Mouse (Mus musculus) liver, adult 2 months (tissue): Measurements from ENCODE around the gene Calcrl. TPM values are rescaled to one million over a fixed set of nuclear protein-coding genes. Genes with fewer than 3 reads are reported as not detected.

ENCODE experiments used
- DNase-seq: peaks from one replicate; pipeline ENCODE4 v3.0.0-alpha.2; 2011; ENCODE audit warnings: low read depth, low spot score; ENCODE audit errors: extremely low read depth
- H3K27ac ChIP-seq: fragments of 200-500 bp; replicated peaks from 2 replicates; pipeline ENCODE4 v1.5.1; 2012; ENCODE audit warnings: low read depth, mild to moderate bottlenecking, control low read depth, inconsistent platforms, low read length; ENCODE audit not compliant: insufficient read depth
- H3K27me3 ChIP-seq: fragments of 200-500 bp; 2 replicates; pipeline ENCODE4 v1.6.1; 2012; ENCODE audit warnings: mild to moderate bottlenecking, moderate library complexity, low read length, inconsistent platforms; ENCODE audit not compliant: control insufficient read depth, insufficient read depth
- H3K36me3 ChIP-seq: fragments of 200-500 bp; 2 replicates; pipeline ENCODE4 v1.6.1; 2012; ENCODE audit warnings: low read length, inconsistent platforms; ENCODE audit not compliant: control insufficient read depth, insufficient read depth
- H3K4me1 ChIP-seq: fragments of 200-500 bp; 2 replicates; pipeline ENCODE4 v1.6.1; 2011; ENCODE audit warnings: low read length; ENCODE audit not compliant: control insufficient read depth, insufficient read depth
- H3K4me3 ChIP-seq: fragments of 200-500 bp; 2 replicates; pipeline ENCODE4 v1.5.1; 2011; ENCODE audit warnings: low read depth, mild to moderate bottlenecking, control low read depth, low read length, moderate library complexity; ENCODE audit not compliant: insufficient read depth
- H3K79me2 ChIP-seq: fragments of 200-500 bp; 2 replicates; pipeline ENCODE4 v1.6.1; 2012; ENCODE audit warnings: inconsistent platforms, mild to moderate bottlenecking, low read length, moderate library complexity; ENCODE audit not compliant: control insufficient read depth, insufficient read depth
- H3K9ac ChIP-seq: fragments of 200-500 bp; 2 replicates; pipeline ENCODE4 v1.6.1; 2012; ENCODE audit warnings: low read depth, mild to moderate bottlenecking, control low read depth, inconsistent platforms, low read length
- CTCF ChIP-seq: fragments of 200-500 bp; IDR thresholded peaks from 2 replicates; pipeline ENCODE4 v1.5.1; 2011; ENCODE audit warnings: low read depth, low read length, control low read depth
- POLR2A ChIP-seq: fragments of 200-500 bp; IDR thresholded peaks from 2 replicates; pipeline ENCODE4 v1.6.1; 2011; ENCODE audit warnings: low read length, control low read depth; ENCODE audit not compliant: insufficient read depth; ENCODE audit errors: extremely low read depth
- WGBS: fragments of 180-500 bp; shearing (Covaris S2); methylation state at CpG from one replicate; pipeline ENCODE4 v1.1.7; 2018; 5-methylcytosine and 5-hydroxymethylcytosine counted together
- polyA plus RNA-seq: library from polyadenylated mRNA; depleted of rRNA; stranded (reverse); fragments of >200 nt; gene quantifications from 2 replicates; pipeline ENCODE4 v1.2.3, GENCODE M21; 2012; rRNA removed
- total RNA-seq: library from RNA; depleted of rRNA; stranded (reverse); fragments of >200 nt; gene quantifications from 2 replicates; pipeline ENCODE4 v1.2.3, GENCODE M21; 2014; rRNA removed

Calcrl gene
- total RNA-seq (28.5 and 31.3 TPM in 2 replicates), polyA plus RNA-seq (3.7 and 7.5 TPM in 2 replicates)

- WGBS: 2% methylated on average over 10 of the region's 10 CpGs
- Histone ChIP-seq H3K27ac (peak within 1 kb of the TSS; percentile 75), H3K79me2 (no peaks in the 10 kb centered on the region), H3K4me3 (peak within 1 kb of the TSS; percentile 62), H3K4me1 (peaks cover 2% of the 10 kb centered on the region), H3K9ac (peak within 1 kb of the TSS; percentile 53), H3K36me3 (no peaks in the 10 kb centered on the region; the same call in 1 of the 2 replicates), H3K27me3 (no peaks in the 10 kb centered on the region)
- TF ChIP-seq CTCF (no peak), POLR2A (peak; percentile 82)
- DNase-seq: peak; percentile 56
Observed at GRCm38 (mm10) chr2:84425138-84425537, at the start of gene Calcrl. Gene Calcrl (minus strand): TSS chr2:84425411.

GRCm38 (mm10) chr2:84474651-84475050, 49.4 kb upstream of the Calcrl start:
- WGBS: 60% methylated on average over 6 of the region's 6 CpGs
- no peak for DNase-seq
- H3K36me3 ChIP-seq: no peaks in the 10 kb centered on the region
- no peaks in the 10 kb centered on the region for H3K27me3 ChIP-seq
- TF ChIP-seq POLR2A: no peak
- no peak for TF ChIP-seq CTCF
- H3K27ac ChIP-seq: peak overlapping the region; percentile 17; the same call in 1 of the 2 replicates
- peaks cover 2% of the 10 kb centered on the region; the same call in 1 of the 2 replicates for H3K4me1 ChIP-seq
- no peak overlapping the region for H3K9ac ChIP-seq
- H3K79me2 ChIP-seq: no peaks in the 10 kb centered on the region
- no peak overlapping the region for H3K4me3 ChIP-seq

GRCm38 (mm10) chr2:84473941-84474530, 48.8 kb upstream of the Calcrl start:
- Histone ChIP-seq H3K36me3 (no peaks in the 10 kb centered on the region), H3K9ac (no peak overlapping the region), H3K27ac (peak overlapping the region; percentile 17), H3K27me3 (no peaks in the 10 kb centered on the region), H3K79me2 (no peaks in the 10 kb centered on the region), H3K4me1 (peaks cover 2% of the 10 kb centered on the region; the same call in 1 of the 2 replicates), H3K4me3 (no peak overlapping the region)
- 72% methylated on average over 14 of the region's 14 CpGs for WGBS
- no peak for DNase-seq
- no peak for TF ChIP-seq CTCF
- no peak for TF ChIP-seq POLR2A

GRCm38 (mm10) chr2:84467391-84467790, 42.2 kb upstream of the Calcrl start:
- no peaks in the 10 kb centered on the region; the same call in 1 of the 2 replicates for H3K79me2 ChIP-seq

GRCm38 (mm10) chr2:84464956-84465355, 39.7 kb upstream of the Calcrl start:
- H3K36me3 ChIP-seq: no peaks in the 10 kb centered on the region
- H3K4me3 ChIP-seq: no peak overlapping the region
- H3K4me1 ChIP-seq: no peaks in the 10 kb centered on the region
- no peaks in the 10 kb centered on the region; the same call in 1 of the 2 replicates for H3K79me2 ChIP-seq
- TF ChIP-seq POLR2A: no peak
- no peak for TF ChIP-seq CTCF
- no peak overlapping the region for H3K27ac ChIP-seq
- H3K27me3 ChIP-seq: no peaks in the 10 kb centered on the region
- 45% methylated on average over 7 of the region's 7 CpGs for WGBS
- DNase-seq: no peak
- no peak overlapping the region for H3K9ac ChIP-seq

More at GRCm38 (mm10) chr2:84467391-84467790, 42.2 kb upstream of the Calcrl start:
- TF ChIP-seq CTCF: no peak
- no peak for TF ChIP-seq POLR2A
- WGBS: 71% methylated on average over 4 of the region's 4 CpGs
- no peak overlapping the region for H3K9ac ChIP-seq
- no peak for DNase-seq
- no peaks in the 10 kb centered on the region for H3K4me1 ChIP-seq
- no peaks in the 10 kb centered on the region for H3K36me3 ChIP-seq
- H3K27me3 ChIP-seq: no peaks in the 10 kb centered on the region
- no peak overlapping the region for H3K27ac ChIP-seq
- H3K4me3 ChIP-seq: no peak overlapping the region

GRCm38 (mm10) chr2:84462411-84462810, 37.2 kb upstream of the Calcrl start:
- H3K4me3 ChIP-seq: no peak overlapping the region
- H3K79me2 ChIP-seq: no peaks in the 10 kb centered on the region; the same call in 1 of the 2 replicates
- 84% methylated on average over 3 of the region's 3 CpGs for WGBS
- no peak for TF ChIP-seq POLR2A
- no peak for TF ChIP-seq CTCF
- no peak overlapping the region for H3K9ac ChIP-seq
- no peak overlapping the region for H3K27ac ChIP-seq
- no peaks in the 10 kb centered on the region for H3K36me3 ChIP-seq
- no peaks in the 10 kb centered on the region for H3K27me3 ChIP-seq
- DNase-seq: no peak
- no peaks in the 10 kb centered on the region for H3K4me1 ChIP-seq
